Mouse (Mus musculus) neural tube, embryonic 14.5 days (tissue): ENCODE measurements at regions not wholly inside any gene's neighbourhood (a gene's known extent, or its start where the extent isn't known, plus 50 kb on each side); places are given as distances from the start of the nearest gene placed in this dataset.
A peak's percentile ranks its signal among the peaks of the same experiment; 100 is the strongest.

Source experiments
- ATAC-seq: fragments of 200-750 bp; cut with Nextera tagmentation; 2 replicates; pipeline ENCODE4 v1.8.0; 2017; ENCODE audit warnings: low read depth, mild to moderate bottlenecking, moderate TSS enrichment, moderate library complexity
- H3K27ac ChIP-seq: fragments of 300-500 bp; sonication (generic); 2 replicates; pipeline ENCODE4 v1.5.1; 2014; ENCODE audit warnings: low read depth, mild to moderate bottlenecking, control low read depth, low read length, moderate library complexity, mixed read lengths
- H3K27me3 ChIP-seq: fragments of 300-500 bp; sonication (generic); 2 replicates; pipeline ENCODE4 v1.6.1; 2014; ENCODE audit warnings: low read length; ENCODE audit not compliant: control insufficient read depth, insufficient read depth
- H3K36me3 ChIP-seq: fragments of 300-500 bp; sonication (generic); 2 replicates; pipeline ENCODE4 v1.6.1; 2014; ENCODE audit warnings: low read length, mixed read lengths; ENCODE audit not compliant: control insufficient read depth, insufficient read depth
- H3K4me1 ChIP-seq: fragments of 300-500 bp; sonication (generic); 2 replicates; pipeline ENCODE4 v1.6.1; 2014; ENCODE audit warnings: low read length; ENCODE audit not compliant: control insufficient read depth, insufficient read depth
- H3K4me2 ChIP-seq: fragments of 300-500 bp; sonication (generic); 2 replicates; pipeline ENCODE4 v1.6.1; 2014; ENCODE audit warnings: mild to moderate bottlenecking, low read depth, low read length, control low read depth
- H3K4me3 ChIP-seq: fragments of 300-500 bp; sonication (generic); 2 replicates; pipeline ENCODE4 v1.5.1; 2014; ENCODE audit warnings: low read depth, low read length, control low read depth, mixed read lengths
- H3K9ac ChIP-seq: fragments of 300-500 bp; sonication (generic); replicated peaks from 2 replicates; pipeline ENCODE4 v1.6.1; 2014; ENCODE audit warnings: low read depth, mild to moderate bottlenecking, control low read depth, low read length, mixed read lengths
- H3K9me3 ChIP-seq: fragments of 300-500 bp; sonication (generic); 2 replicates; pipeline ENCODE4 v1.6.1; 2016; ENCODE audit warnings: low read length; ENCODE audit not compliant: control insufficient read depth
- WGBS: fragments of 180-500 bp; shearing (Covaris S2); extraction: QIAGEN DNeasy Blood & Tissue Kit; methylation state at CpG from one replicate; pipeline ENCODE4 v1.1.7; 2014; 5-methylcytosine and 5-hydroxymethylcytosine counted together

GRCm38 (mm10) chr17:84000115-84000514, 152.4 kb upstream of the Haao start:
- WGBS = 67% methylated on average over 6 of the region's 6 CpGs
- Histone ChIP-seq H3K9me3 (no peaks in the 10 kb centered on the region), H3K36me3 (no peaks in the 10 kb centered on the region), H3K4me3 (no peak overlapping the region), H3K27ac (no peak overlapping the region), H3K4me1 (no peaks in the 10 kb centered on the region), H3K27me3 (no peaks in the 10 kb centered on the region), H3K9ac (no peak overlapping the region), H3K4me2 (no peak overlapping the region)
- ATAC-seq = no peak

- Histone ChIP-seq H3K4me3 (no peak overlapping the region), H3K9ac (no peak overlapping the region), H3K36me3 (no peaks in the 10 kb centered on the region), H3K9me3 (no peaks in the 10 kb centered on the region), H3K4me2 (no peak overlapping the region), H3K27ac (no peak overlapping the region), H3K4me1 (no peaks in the 10 kb centered on the region), H3K27me3 (no peaks in the 10 kb centered on the region)
- 76% methylated on average over 10 of the region's 10 CpGs for WGBS
- ATAC-seq = no peak
Observed at GRCm38 (mm10) chr17:83998972-83999545, 151.3 kb upstream of the Haao start.

- Histone ChIP-seq H3K4me2 (no peak overlapping the region), H3K4me3 (no peak overlapping the region), H3K9ac (no peak overlapping the region), H3K27ac (no peak overlapping the region), H3K27me3 (no peaks in the 10 kb centered on the region), H3K4me1 (no peaks in the 10 kb centered on the region), H3K9me3 (no peaks in the 10 kb centered on the region), H3K36me3 (no peaks in the 10 kb centered on the region)
- 94% methylated on average over 7 of the region's 7 CpGs for WGBS
- no peak for ATAC-seq
Observed at GRCm38 (mm10) chr17:83998341-83998740, 150.6 kb upstream of the Haao start.

- H3K4me3 ChIP-seq = no peak overlapping the region
- no peaks in the 10 kb centered on the region for H3K9me3 ChIP-seq
- H3K4me2 ChIP-seq = no peak overlapping the region
- no peak for ATAC-seq
- no peaks in the 10 kb centered on the region for H3K36me3 ChIP-seq
- no peaks in the 10 kb centered on the region for H3K4me1 ChIP-seq
- H3K27me3 ChIP-seq = no peaks in the 10 kb centered on the region
- no peak overlapping the region for H3K27ac ChIP-seq
- WGBS = 88% methylated on average over 11 of the region's 11 CpGs
- no peak overlapping the region for H3K9ac ChIP-seq
Observed at GRCm38 (mm10) chr17:83997778-83998177, 150.0 kb upstream of the Haao start.

- no peak for ATAC-seq
- no peak overlapping the region for H3K4me2 ChIP-seq
- H3K4me1 ChIP-seq = no peaks in the 10 kb centered on the region
- H3K9ac ChIP-seq = no peak overlapping the region
- H3K9me3 ChIP-seq = no peaks in the 10 kb centered on the region
- H3K36me3 ChIP-seq = no peaks in the 10 kb centered on the region
- H3K27ac ChIP-seq = no peak overlapping the region
- no peak overlapping the region for H3K4me3 ChIP-seq
- no peaks in the 10 kb centered on the region for H3K27me3 ChIP-seq
- 86% methylated on average over 2 of the region's 2 CpGs for WGBS
Observed at GRCm38 (mm10) chr17:83993028-83993427, 145.3 kb upstream of the Haao start.

- Histone ChIP-seq H3K4me2 (no peak overlapping the region), H3K9me3 (no peaks in the 10 kb centered on the region), H3K4me1 (peaks cover 5% of the 10 kb centered on the region; the same call in 1 of the 2 replicates), H3K27me3 (no peaks in the 10 kb centered on the region), H3K9ac (no peak overlapping the region), H3K36me3 (no peaks in the 10 kb centered on the region), H3K27ac (no peak overlapping the region), H3K4me3 (no peak overlapping the region)
- 72% methylated on average over 13 of the region's 13 CpGs for WGBS
- ATAC-seq = no peak
Observed at GRCm38 (mm10) chr17:83990421-83991365, 142.9 kb upstream of the Haao start.

- Histone ChIP-seq H3K4me2 (no peak overlapping the region), H3K4me1 (peaks cover 5% of the 10 kb centered on the region; the same call in 1 of the 2 replicates), H3K9me3 (no peaks in the 10 kb centered on the region), H3K9ac (no peak overlapping the region), H3K27ac (0 out of 2 replicates have a peak overlapping the region, but pooled peaks have one; percentile 23), H3K36me3 (no peaks in the 10 kb centered on the region), H3K27me3 (no peaks in the 10 kb centered on the region), H3K4me3 (no peak overlapping the region)
- 23% methylated on average over 6 of the region's 6 CpGs for WGBS
- ATAC-seq = no peak
Observed at GRCm38 (mm10) chr17:83988897-83989296, 141.1 kb upstream of the Haao start.

- ATAC-seq = no peak
- H3K27ac ChIP-seq = no peak overlapping the region
- no peak overlapping the region for H3K9ac ChIP-seq
- H3K4me1 ChIP-seq = peaks cover 7% of the 10 kb centered on the region; the same call in 1 of the 2 replicates
- H3K9me3 ChIP-seq = no peaks in the 10 kb centered on the region
- no peak overlapping the region for H3K4me2 ChIP-seq
- H3K4me3 ChIP-seq = no peak overlapping the region
- H3K36me3 ChIP-seq = no peaks in the 10 kb centered on the region
- WGBS = 91% methylated on average over 5 of the region's 5 CpGs
- H3K27me3 ChIP-seq = no peaks in the 10 kb centered on the region
Observed at GRCm38 (mm10) chr17:83988165-83988564, 140.4 kb upstream of the Haao start.

GRCm38 (mm10) chr17:83987683-83988082, 139.9 kb upstream of the Haao start:
- 89% methylated on average over 4 of the region's 4 CpGs for WGBS
- no peak for ATAC-seq
- no peaks in the 10 kb centered on the region for H3K9me3 ChIP-seq
- H3K4me1 ChIP-seq = peaks cover 11% of the 10 kb centered on the region; the same call in 1 of the 2 replicates
- H3K9ac ChIP-seq = no peak overlapping the region
- no peak overlapping the region for H3K4me3 ChIP-seq
- no peak overlapping the region for H3K27ac ChIP-seq
- H3K36me3 ChIP-seq = no peaks in the 10 kb centered on the region
- no peaks in the 10 kb centered on the region for H3K27me3 ChIP-seq
- H3K4me2 ChIP-seq = no peak overlapping the region
